Mouse (Mus musculus) embryonic facial prominence, embryonic 12.5 days (tissue): ENCODE data around the gene Ddx18. TPM values are rescaled to one million over a fixed set of nuclear protein-coding genes. Genes with fewer than 3 reads are reported as not detected.

ENCODE experiments used
- ATAC-seq: fragments of 200-750 bp; cut with Nextera tagmentation; 2 replicates; pipeline ENCODE4 v1.8.0; 2017; ENCODE audit not compliant: insufficient number of reproducible peaks, insufficient read depth, low FRiP score, low TSS enrichment
- H3K27ac ChIP-seq: fragments of 300-500 bp; sonication (generic); 2 replicates; pipeline ENCODE4 v1.5.1; 2016; ENCODE audit warnings: mild to moderate bottlenecking
- H3K27me3 ChIP-seq: fragments of 300-500 bp; sonication (generic); 2 replicates; pipeline ENCODE4 v1.6.1; 2016; ENCODE audit warnings: mild to moderate bottlenecking, moderate library complexity
- H3K36me3 ChIP-seq: fragments of 300-500 bp; sonication (generic); 2 replicates; pipeline ENCODE4 v1.6.1; 2016; ENCODE audit warnings: mild to moderate bottlenecking
- H3K4me1 ChIP-seq: fragments of 300-500 bp; sonication (generic); 2 replicates; pipeline ENCODE4 v1.6.1; 2016
- H3K4me2 ChIP-seq: fragments of 300-500 bp; sonication (generic); replicated peaks from 2 replicates; pipeline ENCODE4 v1.6.1; 2016; ENCODE audit warnings: mild to moderate bottlenecking, moderate library complexity
- H3K4me3 ChIP-seq: fragments of 300-500 bp; sonication (generic); 2 replicates; pipeline ENCODE4 v1.5.1; 2016; ENCODE audit warnings: mild to moderate bottlenecking
- H3K9ac ChIP-seq: fragments of 300-500 bp; sonication (generic); 2 replicates; pipeline ENCODE4 v1.6.1; 2016; ENCODE audit warnings: mild to moderate bottlenecking, moderate library complexity
- H3K9me3 ChIP-seq: fragments of 300-500 bp; sonication (generic); 2 replicates; pipeline ENCODE4 v1.6.1; 2016; ENCODE audit warnings: mild to moderate bottlenecking, moderate library complexity
- WGBS: fragments of 180-500 bp; shearing (Covaris S2); methylation state at CpG from one replicate; pipeline ENCODE4 v1.1.7; 2016; 5-methylcytosine and 5-hydroxymethylcytosine counted together
- polyA plus RNA-seq: library from polyadenylated mRNA; unstranded; fragments of >200 nt; fragmentation: Nextera tagmentation; extraction: Ambion mirVana; gene quantifications from 2 replicates; pipeline ENCODE4 v1.2.1, GENCODE M21; 2016

The Ddx18 gene
- polyA plus RNA-seq, 1 experiment from 2014 or later = 81.8 TPM

DNA sequence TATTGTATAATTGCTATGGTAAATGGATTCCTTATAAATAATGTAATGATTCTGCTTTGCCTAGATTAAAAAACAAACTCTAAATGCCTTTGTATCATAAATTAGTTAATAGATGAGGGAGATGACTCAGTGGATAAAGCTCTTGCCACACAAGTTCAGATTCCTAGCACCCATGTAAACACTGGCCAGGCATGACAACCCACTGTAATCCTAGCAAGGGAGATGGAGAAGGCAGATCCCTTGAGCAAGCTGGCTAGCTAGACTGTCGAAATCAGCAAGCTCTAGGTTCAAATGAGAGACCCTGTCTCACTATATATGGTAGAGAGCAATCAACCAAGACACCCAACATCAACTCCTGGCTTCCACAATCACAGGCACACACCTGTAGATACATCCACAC, 49.2 kb downstream of the Ddx18 start:
- Histone ChIP-seq H3K9me3 (no peaks in the 10 kb centered on the region), H3K27me3 (no peaks in the 10 kb centered on the region), H3K4me2 (no peak overlapping the region), H3K9ac (no peak overlapping the region), H3K4me3 (no peak overlapping the region), H3K36me3 (no peaks in the 10 kb centered on the region), H3K4me1 (no peaks in the 10 kb centered on the region), H3K27ac (no peak overlapping the region)
- ATAC-seq = no peak
- 75% methylated on average over 1 of the region's 1 CpGs for WGBS

DNA sequence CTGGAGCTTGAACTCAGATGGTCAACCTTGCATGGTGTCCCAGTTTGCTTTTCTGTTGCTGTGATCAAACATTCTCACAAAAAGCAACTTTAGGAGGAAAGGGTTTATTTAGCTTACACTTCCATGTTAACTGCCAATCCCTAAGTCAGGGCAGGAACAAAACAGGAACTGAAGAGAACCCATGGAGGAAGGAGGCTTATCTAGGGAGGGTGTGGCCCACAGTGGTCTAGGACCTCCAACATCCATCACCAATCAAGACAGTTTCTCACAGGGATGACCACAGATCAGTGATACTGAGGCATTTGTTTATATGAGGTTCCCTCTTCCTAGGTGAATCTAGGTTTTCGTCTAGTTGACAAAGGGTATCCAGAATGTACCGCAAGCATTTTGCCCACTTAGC, 55.8 kb downstream of the Ddx18 start:
- H3K9me3 ChIP-seq = no peaks in the 10 kb centered on the region
- no peaks in the 10 kb centered on the region for H3K36me3 ChIP-seq
- ATAC-seq = no peak
- H3K9ac ChIP-seq = no peak overlapping the region
- H3K4me2 ChIP-seq = no peak overlapping the region
- 90% methylated on average over 2 of the region's 2 CpGs for WGBS
- H3K27me3 ChIP-seq = no peaks in the 10 kb centered on the region
- H3K27ac ChIP-seq = no peak overlapping the region
- H3K4me1 ChIP-seq = no peaks in the 10 kb centered on the region
- no peak overlapping the region for H3K4me3 ChIP-seq

DNA sequence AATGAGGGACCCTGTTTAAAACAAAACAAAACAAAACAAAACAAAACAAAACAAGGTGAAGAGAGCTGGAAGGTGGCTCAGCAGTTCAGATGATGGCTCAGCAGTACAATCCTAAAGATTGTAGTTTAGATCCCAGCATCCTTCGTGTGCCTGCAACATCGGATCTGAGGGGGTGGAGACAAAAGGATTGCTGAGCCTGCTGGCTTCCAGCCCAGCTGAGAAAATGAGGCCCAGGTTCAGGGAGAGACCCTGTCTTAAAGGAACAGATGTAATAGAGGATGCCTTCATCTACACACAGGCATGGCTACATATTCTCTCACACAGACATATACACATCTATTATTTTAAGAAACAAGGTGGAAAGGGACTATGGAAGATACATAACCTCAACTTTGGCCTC, 56.6 kb downstream of the Ddx18 start:
- H3K4me3 ChIP-seq = no peak overlapping the region
- H3K9me3 ChIP-seq = no peaks in the 10 kb centered on the region
- no peak for ATAC-seq
- WGBS = 32% methylated on average over 2 of the region's 2 CpGs
- no peaks in the 10 kb centered on the region for H3K36me3 ChIP-seq
- no peaks in the 10 kb centered on the region for H3K4me1 ChIP-seq
- no peak overlapping the region for H3K9ac ChIP-seq
- H3K4me2 ChIP-seq = no peak overlapping the region
- no peaks in the 10 kb centered on the region for H3K27me3 ChIP-seq
- no peak overlapping the region for H3K27ac ChIP-seq

DNA sequence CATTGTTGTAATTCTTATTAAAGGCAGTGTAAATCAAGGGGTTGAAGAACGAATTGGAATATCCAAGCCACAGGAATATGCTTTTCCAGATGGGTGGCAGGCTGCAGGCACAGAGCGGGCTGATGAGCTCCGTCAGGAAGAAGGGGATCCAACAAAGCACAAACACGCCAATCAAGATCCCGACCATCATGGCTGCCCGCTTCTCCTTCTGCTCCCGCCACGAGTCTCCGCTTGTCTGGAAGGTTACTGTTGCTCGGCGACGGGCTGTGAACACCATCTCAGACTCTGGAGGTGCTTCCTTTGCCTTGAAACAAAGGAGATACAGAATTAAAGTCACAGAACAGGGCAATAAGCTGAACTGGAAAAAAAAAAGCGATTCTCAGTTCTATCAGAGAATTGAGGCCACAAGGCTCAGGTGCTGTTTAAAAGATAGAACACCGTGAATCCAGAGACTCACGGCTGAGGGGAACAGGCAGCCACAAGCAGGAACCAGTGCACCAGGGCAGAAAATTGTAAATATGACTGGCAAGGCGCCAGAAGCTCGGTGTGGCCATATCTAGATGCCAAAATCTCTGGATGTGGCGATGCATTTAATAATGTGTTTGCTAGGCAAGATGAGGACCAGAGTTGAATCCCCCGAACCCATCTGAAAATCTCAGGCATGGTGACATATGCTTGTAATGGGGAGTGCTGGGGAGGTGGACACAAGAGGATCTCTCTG, 57.2 kb downstream of the Ddx18 start:
- Histone ChIP-seq H3K4me1 (no peaks in the 10 kb centered on the region), H3K4me2 (no peak overlapping the region), H3K36me3 (no peaks in the 10 kb centered on the region), H3K4me3 (no peak overlapping the region), H3K9me3 (no peaks in the 10 kb centered on the region), H3K9ac (no peak overlapping the region), H3K27me3 (no peaks in the 10 kb centered on the region), H3K27ac (no peak overlapping the region)
- no peak for ATAC-seq
- WGBS = 87% methylated on average over 19 of the region's 19 CpGs

DNA sequence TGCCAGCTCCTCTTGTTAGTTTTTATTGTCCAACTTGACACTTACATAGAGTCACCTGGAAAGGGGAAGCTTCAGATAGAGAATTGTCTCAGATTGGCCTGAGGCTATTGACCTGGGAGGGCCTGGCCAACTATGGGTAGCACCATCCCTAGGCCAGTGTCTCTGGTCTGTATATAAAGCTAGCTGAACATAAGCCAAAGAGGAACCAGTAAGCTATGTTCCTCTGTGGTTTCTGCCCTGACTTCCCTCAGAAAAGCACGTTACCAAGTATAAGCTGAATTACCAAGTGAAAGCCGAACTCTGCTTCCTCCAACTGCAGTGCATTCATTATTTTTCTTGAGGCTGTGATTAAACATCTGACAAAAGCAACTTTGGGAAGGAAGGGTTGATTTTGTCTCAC, 59.1 kb downstream of the Ddx18 start:
- H3K36me3 ChIP-seq = no peaks in the 10 kb centered on the region
- no peak overlapping the region for H3K4me2 ChIP-seq
- no peak for ATAC-seq
- 91% methylated on average over 2 of the region's 2 CpGs for WGBS
- no peaks in the 10 kb centered on the region for H3K27me3 ChIP-seq
- no peaks in the 10 kb centered on the region for H3K9me3 ChIP-seq
- no peaks in the 10 kb centered on the region for H3K4me1 ChIP-seq
- no peak overlapping the region for H3K27ac ChIP-seq
- H3K9ac ChIP-seq = no peak overlapping the region
- no peak overlapping the region for H3K4me3 ChIP-seq

Other genes with a start within 250 kb of the Ddx18 start
- 23.3 and 23.5 TPM in 2 replicates for gene Insig2, start 235.4 kb downstream of the Ddx18 start, polyA plus RNA-seq
- gene Ccdc93, start 136.9 kb downstream of the Ddx18 start, polyA plus RNA-seq = 16.3 and 17.3 TPM in 2 replicates
- gene Htr5b, start 39.5 kb downstream of the Ddx18 start, polyA plus RNA-seq = 0.27 and 0.35 TPM in 2 replicates